Mouse (Mus musculus) cortical plate, adult 2 months (tissue): ENCODE results near the gene Aknad1. TPM values are rescaled to one million over a fixed set of nuclear protein-coding genes. Genes with fewer than 3 reads are reported as not detected.

Source experiments
- H3K27ac ChIP-seq: fragments of 200-500 bp; 2 replicates; pipeline ENCODE4 v1.5.1; 2012; ENCODE audit warnings: low read length, control low read depth, inconsistent platforms; ENCODE audit not compliant: insufficient read depth
- H3K4me1 ChIP-seq: fragments of 200-500 bp; 2 replicates; pipeline ENCODE4 v1.6.1; 2011; ENCODE audit warnings: low read length; ENCODE audit not compliant: control insufficient read depth, insufficient read depth
- H3K4me3 ChIP-seq: fragments of 200-500 bp; 2 replicates; pipeline ENCODE4 v1.5.1; 2011; ENCODE audit warnings: mild to moderate bottlenecking, low read length, control low read depth; ENCODE audit not compliant: insufficient read depth
- CTCF ChIP-seq: fragments of 200-500 bp; IDR thresholded peaks from 2 replicates; pipeline ENCODE4 v1.5.1; 2011; ENCODE audit warnings: mild to moderate bottlenecking, control low read depth, low read length; ENCODE audit not compliant: insufficient read depth; ENCODE audit errors: extremely low read depth
- POLR2A ChIP-seq: fragments of 200-500 bp; IDR thresholded peaks from 2 replicates; pipeline ENCODE4 v1.6.1; 2011; ENCODE audit warnings: mild to moderate bottlenecking, low read length, control low read depth; ENCODE audit not compliant: insufficient read depth; ENCODE audit errors: extremely low read depth
- polyA plus RNA-seq: library from polyadenylated mRNA; depleted of rRNA; stranded (reverse); fragments of >200 nt; gene quantifications from 2 replicates; pipeline ENCODE4 v1.2.3, GENCODE M21; 2012

The Aknad1 gene
- polyA plus RNA-seq, 1 experiment: 0.02 TPM

GRCm38 (mm10) chr3:108762597-108763111, 23.2 kb downstream of the Aknad1 start:
- TF ChIP-seq POLR2A (no peak), CTCF (no peak)
- Histone ChIP-seq H3K4me1 (peaks cover 2% of the 10 kb centered on the region; the same call in 1 of the 2 replicates), H3K4me3 (no peak overlapping the region), H3K27ac (no peak overlapping the region)

- TF ChIP-seq POLR2A: no peak
- no peak for TF ChIP-seq CTCF
- H3K4me3 ChIP-seq: no peak overlapping the region
- no peak overlapping the region for H3K27ac ChIP-seq
- H3K4me1 ChIP-seq: peaks cover 2% of the 10 kb centered on the region; the same call in 1 of the 2 replicates
Observed at GRCm38 (mm10) chr3:108763691-108764090, 24.2 kb downstream of the Aknad1 start.

GRCm38 (mm10) chr3:108764976-108765375, 25.5 kb downstream of the Aknad1 start:
- Histone ChIP-seq H3K4me3 (no peak overlapping the region), H3K4me1 (peaks cover 2% of the 10 kb centered on the region; the same call in 1 of the 2 replicates), H3K27ac (no peak overlapping the region)
- TF ChIP-seq CTCF: no peak

- Histone ChIP-seq H3K4me1 (peaks cover 2% of the 10 kb centered on the region; the same call in 1 of the 2 replicates), H3K27ac (no peak overlapping the region), H3K4me3 (no peak overlapping the region)
- TF ChIP-seq CTCF (no peak), POLR2A (no peak)
Observed at GRCm38 (mm10) chr3:108765476-108765875, 26.0 kb downstream of the Aknad1 start.

- peaks cover 2% of the 10 kb centered on the region; the same call in 1 of the 2 replicates for H3K4me1 ChIP-seq
Observed at GRCm38 (mm10) chr3:108766943-108767342, 27.5 kb downstream of the Aknad1 start.

GRCm38 (mm10) chr3:108767416-108767815, 28.0 kb downstream of the Aknad1 start:
- TF ChIP-seq POLR2A (no peak), CTCF (no peak)
- H3K27ac ChIP-seq: no peak overlapping the region
- H3K4me1 ChIP-seq: peaks cover 2% of the 10 kb centered on the region; the same call in 1 of the 2 replicates
- no peak overlapping the region for H3K4me3 ChIP-seq

More at GRCm38 (mm10) chr3:108766943-108767342, 27.5 kb downstream of the Aknad1 start:
- no peak for TF ChIP-seq CTCF
- TF ChIP-seq POLR2A: no peak
- Histone ChIP-seq H3K27ac (no peak overlapping the region), H3K4me3 (no peak overlapping the region)

GRCm38 (mm10) chr3:108769547-108769946, 30.1 kb downstream of the Aknad1 start:
- TF ChIP-seq POLR2A (no peak), CTCF (no peak)
- no peak overlapping the region for H3K4me3 ChIP-seq
- no peak overlapping the region for H3K27ac ChIP-seq
- no peaks in the 10 kb centered on the region; the same call in 1 of the 2 replicates for H3K4me1 ChIP-seq

- Histone ChIP-seq H3K4me3 (no peak overlapping the region), H3K4me1 (no peaks in the 10 kb centered on the region; the same call in 1 of the 2 replicates), H3K27ac (no peak overlapping the region)
- TF ChIP-seq CTCF (peak; percentile 49; the same call in 1 of the 2 replicates), POLR2A (no peak)
Observed at GRCm38 (mm10) chr3:108770725-108771368, 31.4 kb downstream of the Aknad1 start.

- no peak overlapping the region for H3K4me3 ChIP-seq
- H3K4me1 ChIP-seq: no peaks in the 10 kb centered on the region; the same call in 1 of the 2 replicates
- no peak for TF ChIP-seq POLR2A
- no peak for TF ChIP-seq CTCF
- no peak overlapping the region for H3K27ac ChIP-seq
Observed at GRCm38 (mm10) chr3:108772211-108772610, 32.8 kb downstream of the Aknad1 start.

GRCm38 (mm10) chr3:108772811-108773210, 33.4 kb downstream of the Aknad1 start:
- Histone ChIP-seq H3K27ac (no peak overlapping the region), H3K4me3 (no peak overlapping the region), H3K4me1 (no peaks in the 10 kb centered on the region; the same call in 1 of the 2 replicates)
- TF ChIP-seq POLR2A (no peak), CTCF (peak; percentile 21; the same call in 1 of the 2 replicates)
